Mouse (Mus musculus): Measurements from ENCODE around the gene Ecsit. TPM values are rescaled to one million over a fixed set of nuclear protein-coding genes. Genes with fewer than 3 reads are reported as not detected.

The Ecsit gene
- polyA plus RNA-seq, 1 experiment = 51.3 TPM

GRCm38 (mm10) chr9:22061339-22061738, 23.9 kb downstream of the Ecsit start:
- no peak for DNase-seq (ENCODE audit: low read depth)
- TF ChIP-seq CTCF (IDR thresholded peaks at IDR 0.05; ENCODE audit: borderline replicate concordance, extremely low read depth, insufficient read depth, insufficient read length) = no peak
- no peak for TF ChIP-seq POLR2A (IDR thresholded peaks at IDR 0.05; ENCODE audit: borderline replicate concordance, extremely low read depth, insufficient read depth, insufficient read length, poor library complexity, severe bottlenecking)

- TF ChIP-seq POLR2A (IDR thresholded peaks at IDR 0.05; ENCODE audit: borderline replicate concordance, extremely low read depth, insufficient read depth, insufficient read length, poor library complexity, severe bottlenecking) (no peak), CTCF (IDR thresholded peaks at IDR 0.05; ENCODE audit: borderline replicate concordance, extremely low read depth, insufficient read depth, insufficient read length) (no peak)
- DNase-seq (ENCODE audit: low read depth) = no peak
These were observed 27.2 kb downstream of the Ecsit start for GRCm38 (mm10) chr9:22058011-22058424.

GRCm38 (mm10) chr9:22057031-22057517, 28.2 kb downstream of the Ecsit start:
- TF ChIP-seq POLR2A (IDR thresholded peaks at IDR 0.05; ENCODE audit: borderline replicate concordance, extremely low read depth, insufficient read depth, insufficient read length, poor library complexity, severe bottlenecking) (no peak), CTCF (IDR thresholded peaks at IDR 0.05; ENCODE audit: borderline replicate concordance, extremely low read depth, insufficient read depth, insufficient read length) (no peak)
- DNase-seq (ENCODE audit: low read depth) = no peak

- no peak for TF ChIP-seq CTCF (IDR thresholded peaks at IDR 0.05; ENCODE audit: borderline replicate concordance, extremely low read depth, insufficient read depth, insufficient read length)
- no peak for TF ChIP-seq POLR2A (IDR thresholded peaks at IDR 0.05; ENCODE audit: borderline replicate concordance, extremely low read depth, insufficient read depth, insufficient read length, poor library complexity, severe bottlenecking)
- DNase-seq (ENCODE audit: low read depth) = no peak
These were observed 28.8 kb downstream of the Ecsit start for GRCm38 (mm10) chr9:22056303-22056910.

- TF ChIP-seq POLR2A (IDR thresholded peaks at IDR 0.05; ENCODE audit: borderline replicate concordance, extremely low read depth, insufficient read depth, insufficient read length, poor library complexity, severe bottlenecking) (no peak), CTCF (IDR thresholded peaks at IDR 0.05; ENCODE audit: borderline replicate concordance, extremely low read depth, insufficient read depth, insufficient read length) (no peak)
- no peak for DNase-seq (ENCODE audit: low read depth)
These were observed 29.5 kb downstream of the Ecsit start for GRCm38 (mm10) chr9:22055713-22056112.

GRCm38 (mm10) chr9:22054411-22055076, 30.7 kb downstream of the Ecsit start:
- TF ChIP-seq POLR2A (IDR thresholded peaks at IDR 0.05; ENCODE audit: borderline replicate concordance, extremely low read depth, insufficient read depth, insufficient read length, poor library complexity, severe bottlenecking) (no peak), CTCF (IDR thresholded peaks at IDR 0.05; ENCODE audit: borderline replicate concordance, extremely low read depth, insufficient read depth, insufficient read length) (peak; percentile 69)
- peak; percentile 90 for DNase-seq (ENCODE audit: low read depth)

GRCm38 (mm10) chr9:22053657-22054056, 31.6 kb downstream of the Ecsit start:
- no peak for DNase-seq (ENCODE audit: low read depth)
- TF ChIP-seq POLR2A (IDR thresholded peaks at IDR 0.05; ENCODE audit: borderline replicate concordance, extremely low read depth, insufficient read depth, insufficient read length, poor library complexity, severe bottlenecking) (no peak), CTCF (IDR thresholded peaks at IDR 0.05; ENCODE audit: borderline replicate concordance, extremely low read depth, insufficient read depth, insufficient read length) (no peak)

GRCm38 (mm10) chr9:22051958-22052254, 33.3 kb downstream of the Ecsit start, which contains the start of gene Elavl3:
Gene Elavl3 (minus strand): TSS chr9:22052023.
- peak; percentile 95 for DNase-seq (ENCODE audit: low read depth)

GRCm38 (mm10) chr9:22051161-22051957, 33.9 kb downstream of the Ecsit start:
- TF ChIP-seq POLR2A (IDR thresholded peaks at IDR 0.05; ENCODE audit: borderline replicate concordance, extremely low read depth, insufficient read depth, insufficient read length, poor library complexity, severe bottlenecking) = no peak
- no peak for TF ChIP-seq CTCF (IDR thresholded peaks at IDR 0.05; ENCODE audit: borderline replicate concordance, extremely low read depth, insufficient read depth, insufficient read length)
- DNase-seq (ENCODE audit: low read depth) = peak; percentile 62

More at GRCm38 (mm10) chr9:22051958-22052254, 33.3 kb downstream of the Ecsit start, which contains the start of gene Elavl3:
- TF ChIP-seq CTCF (IDR thresholded peaks at IDR 0.05; ENCODE audit: borderline replicate concordance, extremely low read depth, insufficient read depth, insufficient read length) = no peak
- TF ChIP-seq POLR2A (IDR thresholded peaks at IDR 0.05; ENCODE audit: borderline replicate concordance, extremely low read depth, insufficient read depth, insufficient read length, poor library complexity, severe bottlenecking) = peak; percentile 98

GRCm38 (mm10) chr9:22050351-22050889, 34.8 kb downstream of the Ecsit start:
- TF ChIP-seq POLR2A (IDR thresholded peaks at IDR 0.05; ENCODE audit: borderline replicate concordance, extremely low read depth, insufficient read depth, insufficient read length, poor library complexity, severe bottlenecking) (peak; percentile 41; the same call in 1 of the 2 replicates), CTCF (IDR thresholded peaks at IDR 0.05; ENCODE audit: borderline replicate concordance, extremely low read depth, insufficient read depth, insufficient read length) (no peak)

More at GRCm38 (mm10) chr9:22050351-22050889, 34.8 kb downstream of the Ecsit start:
- DNase-seq (ENCODE audit: low read depth) = peak; percentile 91

Measured in brain, embryonic 14.5 days (tissue).